Mouse (Mus musculus) CD4-positive, CD25-positive, alpha-beta regulatory T cell, adult 9 weeks (primary cell): Measurements from ENCODE around the gene Trappc3l. TPM values are rescaled to one million over a fixed set of nuclear protein-coding genes. Genes with fewer than 3 reads are reported as not detected.

Experiments used
- polyA plus RNA-seq: library from polyadenylated mRNA; unstranded; fragments of 100-300 nt; shearing (Covaris generic); gene quantifications from one replicate; pipeline ENCODE4 v1.2.1, GENCODE M21; 2017

Gene Trappc3l
- polyA plus RNA-seq: not detected

GRCm38 (mm10) chr10:34037401-34037800 is at the start of gene Trappc3l:
TSS of gene Trappc3l (plus strand) at chr10:34037597.

GRCm38 (mm10) chr10:34019302-34020075 is 17.9 kb upstream of the Trappc3l start, which contains the start of gene Rwdd1:
TSS of gene Rwdd1 (minus strand) at chr10:34019624.

GRCm38 (mm10) chr10:34044210-34044609 is 6.8 kb downstream of the Trappc3l start, which contains the start of gene Calhm4:
TSS of gene Calhm4 (minus strand) at chr10:34044310.

GRCm38 (mm10) chr10:34096418-34096883 is 59.1 kb downstream of the Trappc3l start, which contains the start of gene Calhm5:
TSS of gene Calhm5 (minus strand) at chr10:34096519.

GRCm38 (mm10) chr10:34127392-34128378 is 90.3 kb downstream of the Trappc3l start, which contains the start of gene Calhm6:
TSS of gene Calhm6 (minus strand) at chr10:34127984.

Other genes starting within 250 kb of the Trappc3l start
- gene Sult3a1, start 179.9 kb upstream of the Trappc3l start, polyA plus RNA-seq: not detected
- not detected for gene Rsph4a, start 132.5 kb upstream of the Trappc3l start, polyA plus RNA-seq
- 62.2 TPM for gene Zup1, start 86.3 kb upstream of the Trappc3l start, polyA plus RNA-seq
- 63.0 TPM for gene Rwdd1, start 18.0 kb upstream of the Trappc3l start, polyA plus RNA-seq
- gene Calhm4, start 6.7 kb downstream of the Trappc3l start, polyA plus RNA-seq: not detected
- gene Calhm5, start 58.9 kb downstream of the Trappc3l start, polyA plus RNA-seq: not detected
- gene Calhm6, start 90.4 kb downstream of the Trappc3l start, polyA plus RNA-seq: 15.9 TPM
- 4.7 TPM for gene Dse, start 170.1 kb downstream of the Trappc3l start, polyA plus RNA-seq
- gene Tspyl1, start 244.6 kb downstream of the Trappc3l start, polyA plus RNA-seq: 57.3 TPM